Mouse (Mus musculus) splenic B cell, adult 2 months (primary cell): ENCODE measurements at regions not wholly inside any gene's neighbourhood (a gene's known extent, or its start where the extent isn't known, plus 50 kb on each side); places are given as distances from the start of the nearest gene placed in this dataset.
A peak's percentile ranks its signal among the peaks of the same experiment; 100 is the strongest.

Experiments
- DNase-seq: peaks from one replicate; pipeline ENCODE4 v3.0.0-alpha.2; 2011; ENCODE audit warnings: low read depth, low spot score
- H3K27me3 ChIP-seq: 2 replicates; pipeline ENCODE4 v1.6.1; 2012; ENCODE audit warnings: mild to moderate bottlenecking, low read length, moderate library complexity, mixed read lengths; ENCODE audit not compliant: control insufficient read depth, poor library complexity, insufficient read depth, severe bottlenecking
- H3K36me3 ChIP-seq: 2 replicates; pipeline ENCODE4 v1.6.1; 2012; ENCODE audit warnings: mild to moderate bottlenecking, low read length, moderate library complexity, mixed read lengths; ENCODE audit not compliant: control insufficient read depth, poor library complexity, insufficient read depth, severe bottlenecking

DNA sequence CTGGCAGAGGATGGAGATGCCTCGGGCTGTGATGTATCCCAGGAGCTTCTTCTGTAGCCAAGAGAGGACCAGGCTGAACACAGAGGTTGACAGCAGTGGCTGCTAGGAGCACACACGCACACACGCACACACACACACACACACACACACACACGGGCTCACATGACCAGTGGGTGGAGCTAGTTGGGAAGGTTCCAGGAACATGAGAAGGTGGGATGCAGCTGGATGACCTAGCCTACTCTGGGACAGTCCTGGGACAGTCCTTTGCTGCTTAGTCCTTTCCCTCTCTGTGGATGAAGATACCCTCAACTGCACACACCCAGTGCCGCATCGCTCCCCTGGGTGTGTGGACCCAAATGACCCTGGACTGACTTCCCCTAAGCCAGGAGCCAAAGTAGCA lies 228.3 kb downstream of the Prex1 start:
- no peaks in the 10 kb centered on the region for H3K36me3 ChIP-seq

DNA sequence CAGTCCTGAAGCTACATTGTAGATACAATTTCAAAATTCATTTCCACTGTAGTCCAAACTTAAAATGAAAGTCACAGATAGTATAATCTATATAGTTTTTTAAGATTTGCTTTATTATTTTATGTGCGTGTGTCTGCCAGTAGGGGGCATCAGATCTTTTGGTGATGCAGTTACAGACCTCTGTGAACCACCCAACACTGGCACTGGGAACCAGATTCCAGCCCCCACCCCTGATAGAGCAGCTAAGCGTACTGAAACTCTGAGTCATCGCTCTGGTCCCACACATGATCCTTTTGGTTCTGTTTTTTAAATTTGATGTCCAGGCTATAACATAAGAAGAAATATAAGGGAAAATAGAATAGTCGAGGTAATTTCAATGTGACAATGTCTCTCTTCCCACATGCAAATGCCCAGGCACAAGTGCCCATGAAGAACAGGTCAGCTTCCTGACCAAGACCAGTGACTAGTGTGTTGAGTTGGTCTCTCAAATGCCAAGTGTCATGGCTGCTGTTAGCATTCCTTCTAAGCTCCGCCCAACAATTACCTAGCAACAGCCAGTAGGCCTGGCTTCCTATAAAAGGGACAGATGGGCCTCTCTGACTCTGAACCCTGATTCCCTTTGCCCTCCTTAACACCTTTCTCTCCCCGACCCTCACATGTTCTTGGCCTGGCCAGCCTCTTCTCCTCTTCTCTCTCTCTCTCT lies 229.9 kb downstream of the Prex1 start:
- DNase-seq = peak; percentile 37
- Histone ChIP-seq H3K36me3 (no peaks in the 10 kb centered on the region), H3K27me3 (no peaks in the 10 kb centered on the region)

More for the DNA sequence above, 228.3 kb downstream of the Prex1 start:
- no peaks in the 10 kb centered on the region for H3K27me3 ChIP-seq
- DNase-seq = no peak

DNA sequence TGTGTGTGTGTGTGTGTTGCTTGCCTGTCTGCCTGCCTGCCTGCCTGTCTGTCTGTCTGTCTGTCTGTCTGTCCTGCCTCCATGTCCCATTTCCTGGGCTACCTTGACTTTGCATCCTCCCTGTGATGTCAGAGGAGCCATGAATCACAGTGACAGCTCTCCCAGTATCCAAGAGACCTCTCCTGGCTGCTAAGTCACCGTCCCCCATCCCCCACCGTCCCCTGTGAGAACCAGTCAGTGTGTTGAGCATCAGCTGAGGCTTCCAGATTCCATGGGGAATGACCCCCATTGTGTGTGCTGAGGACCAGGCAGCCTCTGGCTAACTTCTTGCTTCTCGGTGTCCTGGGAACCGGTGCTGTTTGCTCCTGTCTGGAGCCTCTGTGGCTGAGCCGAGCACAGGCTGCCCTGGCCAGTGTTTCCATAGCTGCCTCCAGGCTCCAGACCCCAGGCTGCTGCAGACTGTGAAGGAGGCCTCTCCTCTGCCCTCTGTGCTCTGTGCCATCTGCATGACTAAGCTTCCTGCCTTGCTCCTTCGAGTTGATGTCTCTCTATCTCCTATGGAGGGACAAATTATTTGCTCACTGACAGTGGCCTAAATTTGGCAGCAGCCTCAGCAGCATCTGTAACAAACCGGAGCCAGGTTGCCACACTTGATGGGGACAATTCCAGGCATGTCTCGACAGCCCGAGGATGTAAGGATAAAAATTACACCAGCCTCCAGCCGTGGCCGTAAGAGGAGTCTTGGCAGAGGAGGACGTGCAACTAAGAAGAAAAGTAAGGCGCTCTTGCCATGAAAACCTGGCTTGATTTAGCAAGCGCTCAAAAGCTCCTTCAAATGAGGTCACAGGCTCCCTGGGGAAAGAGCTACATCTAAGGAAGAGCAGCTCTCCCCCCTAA lies 230.7 kb downstream of the Prex1 start:
- Histone ChIP-seq H3K36me3 (no peaks in the 10 kb centered on the region), H3K27me3 (no peaks in the 10 kb centered on the region)
- no peak for DNase-seq

DNA sequence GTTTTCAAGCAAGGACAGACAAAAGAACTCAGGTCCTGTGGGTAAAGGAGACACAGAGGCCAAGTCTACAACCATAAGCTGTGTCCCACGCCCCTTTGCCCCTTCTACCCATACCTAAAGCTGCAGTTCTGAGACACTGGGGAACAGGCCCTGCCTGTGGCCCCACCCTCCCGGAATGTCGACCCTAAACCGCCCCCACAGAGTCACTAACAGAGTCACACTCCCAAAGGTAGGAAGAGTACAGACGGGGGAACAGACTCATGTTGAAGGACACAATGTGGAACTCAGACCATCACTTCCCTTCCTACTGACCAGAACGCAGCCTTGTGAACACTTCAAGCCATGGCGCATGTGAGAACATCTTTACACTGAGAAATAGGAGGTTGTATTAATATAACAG lies 231.9 kb downstream of the Prex1 start:
- no peaks in the 10 kb centered on the region for H3K27me3 ChIP-seq
- no peak for DNase-seq

DNA sequence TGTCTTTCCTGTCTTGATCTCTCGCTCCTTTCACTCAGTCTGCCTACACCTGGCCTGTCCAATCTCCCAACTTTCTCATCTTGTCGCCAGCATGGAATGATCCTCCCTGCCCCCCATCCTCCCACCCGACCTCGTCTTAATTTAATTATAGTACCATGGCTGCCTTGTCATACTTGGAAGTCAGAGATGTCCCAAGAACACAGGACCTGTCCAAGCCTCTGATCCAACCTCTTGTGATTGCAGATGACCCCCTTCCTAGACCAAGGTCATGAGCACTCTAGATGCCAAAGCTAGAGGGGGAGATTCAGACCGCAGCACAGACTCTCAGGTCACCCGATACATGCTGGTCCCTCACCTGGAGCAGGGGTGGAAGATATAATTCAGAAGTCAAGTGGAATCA lies 232.3 kb downstream of the Prex1 start:
- Histone ChIP-seq H3K27me3 (no peaks in the 10 kb centered on the region), H3K36me3 (no peaks in the 10 kb centered on the region)
- no peak for DNase-seq

More for the DNA sequence above, 231.9 kb downstream of the Prex1 start:
- no peaks in the 10 kb centered on the region for H3K36me3 ChIP-seq

DNA sequence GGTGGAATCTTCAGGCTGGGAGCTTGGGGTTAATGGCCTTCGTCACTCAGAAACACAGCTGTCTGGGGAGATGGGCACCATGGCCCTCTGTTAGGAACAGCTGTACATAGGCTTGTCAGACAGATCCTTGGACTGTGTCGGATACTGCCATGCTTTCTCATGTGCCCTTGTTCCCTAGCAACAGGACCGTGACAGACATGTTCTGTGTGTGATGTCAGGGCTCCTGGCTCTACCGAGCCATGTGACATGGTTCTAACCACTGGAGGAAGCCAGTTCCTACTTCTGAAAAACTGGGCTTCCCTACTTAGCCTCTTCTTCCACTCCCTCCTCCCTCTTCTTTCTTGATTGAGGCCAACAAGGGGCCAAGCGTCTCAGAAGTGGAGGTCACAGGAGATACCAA lies 232.7 kb downstream of the Prex1 start:
- DNase-seq = peak; percentile 53
- Histone ChIP-seq H3K36me3 (no peaks in the 10 kb centered on the region), H3K27me3 (no peaks in the 10 kb centered on the region)

DNA sequence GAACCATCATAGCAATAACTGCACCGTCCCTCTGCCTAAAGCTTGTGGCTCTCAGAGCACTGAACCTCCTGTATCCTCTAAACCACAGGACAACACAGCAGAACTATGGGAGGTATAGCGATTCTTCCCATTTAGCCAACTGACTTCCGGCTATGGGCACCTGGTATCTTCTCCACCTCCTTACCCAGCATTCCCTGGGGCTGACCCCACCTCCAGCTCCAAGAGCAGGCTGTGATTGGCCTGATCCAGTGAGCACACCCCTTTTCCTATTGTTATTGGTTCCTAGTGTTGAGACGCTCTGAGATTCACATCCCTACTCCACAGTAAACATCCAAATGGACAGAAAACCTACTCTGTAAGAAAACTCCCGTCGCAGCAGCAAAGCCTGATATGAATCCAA lies 236.7 kb downstream of the Prex1 start:
- no peak for DNase-seq
- no peaks in the 10 kb centered on the region for H3K36me3 ChIP-seq
- H3K27me3 ChIP-seq = no peaks in the 10 kb centered on the region

DNA sequence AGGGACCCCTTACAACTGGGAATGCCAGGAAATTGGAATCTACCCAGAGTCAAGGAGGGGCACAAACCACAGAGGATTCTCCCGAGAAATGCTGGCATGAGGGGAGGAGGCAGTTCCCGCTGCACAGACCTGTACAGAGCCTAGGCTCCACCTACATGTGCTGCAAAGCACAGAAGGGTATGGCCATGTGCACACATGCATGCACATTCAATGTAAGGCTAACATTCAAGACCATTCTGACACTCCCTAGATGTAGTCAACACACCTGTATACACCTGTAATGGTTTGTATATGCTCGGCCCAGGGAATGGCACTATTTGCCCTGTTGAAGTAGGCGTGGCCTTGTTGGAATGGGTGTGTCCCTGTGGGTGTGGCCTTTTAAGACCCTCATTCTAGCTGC lies 238.0 kb downstream of the Prex1 start:
- Histone ChIP-seq H3K36me3 (no peaks in the 10 kb centered on the region), H3K27me3 (no peaks in the 10 kb centered on the region)
- DNase-seq = no peak

DNA sequence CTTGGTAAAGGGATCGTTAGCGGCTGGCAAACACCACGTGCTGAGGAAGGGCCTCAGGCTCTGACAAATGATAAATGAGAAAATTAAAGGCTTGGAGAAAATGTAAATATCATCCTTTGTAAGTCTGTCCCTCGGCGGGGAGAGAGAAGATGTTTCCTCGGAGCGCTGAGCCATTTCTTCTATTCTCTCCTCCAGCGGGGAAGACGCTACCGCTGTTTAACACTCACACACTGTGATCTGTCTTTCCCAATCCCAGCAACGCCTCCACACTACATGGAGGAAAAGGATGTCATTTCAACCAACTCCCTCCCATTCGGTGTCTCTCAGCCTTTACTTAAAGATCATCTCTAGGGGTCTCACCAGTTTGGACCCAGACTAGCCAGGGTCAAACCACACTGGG lies 239.0 kb downstream of the Prex1 start:
- H3K36me3 ChIP-seq = no peaks in the 10 kb centered on the region
- DNase-seq = no peak
- H3K27me3 ChIP-seq = no peaks in the 10 kb centered on the region

DNA sequence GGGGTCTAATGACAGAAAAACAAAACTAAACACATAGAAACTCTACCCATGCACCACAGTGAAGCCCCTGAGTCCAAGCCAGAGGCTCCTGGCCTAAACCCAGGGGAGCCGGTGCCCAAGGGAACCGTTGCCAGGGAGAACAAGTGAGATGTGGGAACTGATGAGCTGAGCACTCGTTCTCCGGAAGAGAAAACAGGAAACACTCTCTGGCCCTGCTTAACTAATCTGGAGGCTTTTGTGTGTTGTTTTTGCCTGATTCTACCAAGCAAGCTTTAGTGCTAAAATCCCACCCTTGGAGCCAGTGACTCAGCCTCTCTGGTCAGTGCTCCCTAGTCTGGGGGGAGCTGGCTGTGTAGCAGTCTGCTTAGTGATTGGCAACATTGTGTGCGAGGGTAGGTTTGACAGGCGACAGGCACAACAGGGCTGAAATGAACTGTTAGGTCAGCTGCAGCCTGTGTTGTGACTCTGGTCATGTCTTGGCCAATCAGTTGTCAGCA lies 242.3 kb downstream of the Prex1 start:
- H3K27me3 ChIP-seq = no peaks in the 10 kb centered on the region
- no peaks in the 10 kb centered on the region for H3K36me3 ChIP-seq
- peak; percentile 37 for DNase-seq

DNA sequence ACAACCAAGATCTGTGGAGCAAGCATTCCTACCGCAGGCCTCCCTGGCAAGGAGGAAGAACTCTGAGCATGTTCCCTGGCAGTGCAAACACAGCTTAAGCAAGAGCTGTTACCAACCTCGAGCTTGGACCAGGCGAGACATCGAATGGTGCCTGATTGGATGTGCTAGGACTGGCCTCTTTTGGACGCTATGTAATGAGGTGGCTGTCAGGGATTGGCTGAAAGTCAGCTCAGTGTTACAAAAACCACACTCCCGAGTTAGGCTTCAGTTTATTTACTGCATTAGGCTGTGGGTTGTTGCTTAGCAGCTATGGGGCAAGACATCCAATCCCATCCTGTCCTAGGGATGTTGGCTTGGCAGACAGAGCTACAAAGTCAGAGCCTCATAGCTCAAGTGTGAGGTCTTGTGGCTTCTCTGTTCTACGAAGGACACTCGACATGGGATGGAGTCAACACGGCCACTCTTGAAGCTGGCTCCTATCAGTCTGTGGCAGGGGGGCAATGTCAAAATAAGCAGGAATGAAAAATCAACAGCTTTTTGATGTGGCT lies 244.5 kb downstream of the Prex1 start:
- no peak for DNase-seq
- Histone ChIP-seq H3K27me3 (no peaks in the 10 kb centered on the region), H3K36me3 (no peaks in the 10 kb centered on the region)

DNA sequence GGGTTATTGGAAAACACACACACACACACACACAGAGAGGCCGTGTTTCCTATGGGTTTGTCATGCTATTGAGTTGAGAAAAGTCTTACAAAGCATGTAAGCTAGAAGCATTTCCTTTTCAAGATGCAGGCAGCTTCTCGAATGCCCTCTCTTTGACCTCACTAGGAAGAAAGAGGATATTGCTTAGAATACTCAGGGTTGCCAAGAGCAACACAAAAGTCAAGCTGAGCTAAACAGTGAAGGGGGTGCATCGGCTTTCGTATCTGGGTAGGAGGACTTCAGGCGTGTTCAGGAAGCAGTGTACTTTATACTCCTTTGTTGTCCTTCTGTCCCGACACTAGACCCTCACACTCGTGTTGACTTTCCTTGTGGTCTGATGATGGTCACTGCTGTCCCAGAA lies 246.5 kb downstream of the Prex1 start:
- Histone ChIP-seq H3K27me3 (no peaks in the 10 kb centered on the region), H3K36me3 (no peaks in the 10 kb centered on the region)
- DNase-seq = peak; percentile 63

DNA sequence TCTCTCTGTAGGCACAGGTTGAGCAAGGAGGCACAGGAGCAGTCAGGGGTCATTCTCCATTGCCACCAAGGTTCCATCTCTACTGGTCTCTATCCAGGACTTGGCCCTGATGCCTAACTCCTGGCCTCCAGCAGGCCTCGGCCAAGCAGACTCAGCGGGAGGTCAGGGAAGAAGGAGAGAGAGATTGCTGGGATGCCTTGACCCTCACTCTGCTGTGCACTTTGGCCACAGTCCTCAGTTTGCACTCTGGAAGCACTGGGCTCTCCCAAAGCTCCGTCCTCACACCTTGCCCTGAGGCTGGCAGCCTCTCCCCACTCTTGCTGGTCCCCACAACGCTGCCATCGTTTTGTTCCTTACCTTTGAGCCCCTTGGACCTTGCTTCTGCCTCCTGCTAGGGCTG lies 248.1 kb downstream of the Prex1 start:
- no peaks in the 10 kb centered on the region for H3K27me3 ChIP-seq
- no peak for DNase-seq
- no peaks in the 10 kb centered on the region for H3K36me3 ChIP-seq

DNA sequence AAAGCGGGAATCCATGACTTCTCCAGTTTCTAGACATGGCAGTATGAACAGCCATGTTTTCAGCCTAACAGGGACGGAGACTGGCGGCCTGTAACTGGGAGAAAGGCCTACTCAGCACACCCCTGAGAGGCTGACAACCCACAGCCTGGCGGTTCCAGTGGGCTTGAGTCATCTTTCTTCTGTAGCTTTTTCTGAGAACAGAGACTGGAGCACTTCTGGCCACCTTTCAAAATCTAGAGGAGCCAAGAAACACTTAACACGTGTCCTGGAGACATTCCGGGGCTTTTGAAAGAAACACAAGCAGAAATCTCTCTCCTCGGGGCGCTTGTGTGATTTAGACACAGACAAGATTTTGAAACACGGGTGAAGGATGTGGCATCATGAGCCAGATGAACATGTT lies 250.1 kb downstream of the Prex1 start:
- no peaks in the 10 kb centered on the region for H3K27me3 ChIP-seq
- no peaks in the 10 kb centered on the region for H3K36me3 ChIP-seq
- DNase-seq = no peak

DNA sequence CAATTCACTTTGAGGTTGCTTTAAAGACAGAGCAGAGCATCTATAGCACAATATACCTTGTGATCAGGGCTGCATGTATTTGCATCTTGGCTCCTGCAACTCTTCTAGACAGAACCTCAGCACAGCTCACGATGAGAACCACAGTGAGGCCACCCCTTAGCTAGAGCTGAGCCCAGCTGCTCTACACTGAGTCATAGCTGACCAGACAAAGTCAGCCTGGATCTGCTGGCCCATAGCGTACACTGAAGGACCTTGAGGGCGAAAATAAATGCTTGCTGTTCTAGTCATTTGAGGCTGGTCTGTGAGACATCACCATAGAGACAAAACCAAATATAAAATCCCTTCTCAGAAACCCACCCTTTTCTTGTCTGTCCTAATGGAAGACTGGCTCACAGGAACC lies 251.7 kb downstream of the Prex1 start:
- no peaks in the 10 kb centered on the region for H3K36me3 ChIP-seq
- H3K27me3 ChIP-seq = no peaks in the 10 kb centered on the region
- DNase-seq = no peak
